Mouse (Mus musculus) left cerebral cortex, postnatal 4 days (tissue): ENCODE data around the gene Stoml2. TPM values are rescaled to one million over a fixed set of nuclear protein-coding genes. Genes with fewer than 3 reads are reported as not detected.

Source experiments
- DNase-seq: peaks from one replicate; pipeline ENCODE4 v3.0.0-alpha.2; 2022
- intact Hi-C: fragments of 180-260 bp; cut with DNase I; formaldehyde crosslinking; loops from one replicate; pipeline ENCODE4 v1.15.1; 2025
- total RNA-seq, 2 experiments: library from RNA; stranded (reverse); gene quantifications; 2 replicates each; pipeline ENCODE4 v1.2.3; 2021

The Stoml2 gene
- total RNA-seq, 2 experiments from 2014 or later: 90.3 to 94.9 TPM

GRCm38 (mm10) chr4:43038567-43039495 lies 7.3 kb upstream of the Stoml2 start:
- peak; percentile 71 for DNase-seq
- intact Hi-C loops: no loop called here

- no peak for DNase-seq
- intact Hi-C loops: no loop called here
Measured at GRCm38 (mm10) chr4:43037860-43038566, 6.5 kb upstream of the Stoml2 start.

- intact Hi-C loops: no loop called here
- DNase-seq: no peak
Measured at GRCm38 (mm10) chr4:43036356-43036755, 4.8 kb upstream of the Stoml2 start.

DNA sequence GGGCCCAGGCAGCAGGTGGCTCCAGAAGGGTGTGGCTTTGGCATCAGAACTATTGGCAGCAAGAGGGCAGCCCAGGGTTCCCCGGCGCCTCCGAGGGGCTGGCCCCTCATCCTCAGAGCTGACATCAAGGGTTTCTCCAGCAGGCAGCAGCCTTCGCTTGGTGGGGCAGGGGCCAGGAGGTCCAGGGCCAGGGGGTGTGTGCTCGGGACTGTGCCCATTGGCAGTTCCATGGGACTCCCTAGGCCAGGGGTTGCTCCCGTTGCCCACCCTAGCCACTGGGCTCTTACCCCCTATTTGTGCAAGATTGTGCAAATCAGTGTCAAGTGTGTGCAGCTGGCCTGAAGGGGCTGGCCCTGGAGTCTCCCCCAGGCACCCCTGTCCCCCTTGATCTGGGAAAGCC lies 4.3 kb upstream of the Stoml2 start:
- intact Hi-C loops: no loop called here
- no peak for DNase-seq

DNA sequence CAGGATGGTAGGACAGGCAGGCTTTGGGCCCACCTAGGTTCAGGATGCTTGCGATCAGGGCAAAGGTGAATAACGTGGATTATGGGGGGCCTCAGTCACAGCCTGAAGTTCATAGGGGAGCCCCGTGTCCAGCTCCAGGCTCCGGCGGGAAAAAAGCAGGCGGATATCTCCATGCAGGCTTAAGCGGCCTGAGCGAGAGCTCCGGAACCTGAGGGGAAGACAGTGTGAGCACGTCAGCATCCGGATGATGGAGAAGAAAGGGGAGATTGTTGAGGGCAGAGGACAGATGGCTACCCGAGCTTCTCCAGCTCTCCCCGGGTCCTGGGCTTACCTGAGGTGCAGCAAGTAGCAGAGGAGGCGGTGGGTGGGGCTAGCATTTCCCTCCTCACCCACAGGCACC lies 2.0 kb upstream of the Stoml2 start:
- no peak for DNase-seq
- intact Hi-C loops: no loop called here

- intact Hi-C loops: no loop called here
- DNase-seq: no peak
Measured at GRCm38 (mm10) chr4:43032501-43032900, 991 bp upstream of the Stoml2 start.

GRCm38 (mm10) chr4:43030780-43031230 lies 705 bp downstream of the Stoml2 start:
- intact Hi-C loops: no loop called here
- DNase-seq: no peak

DNA sequence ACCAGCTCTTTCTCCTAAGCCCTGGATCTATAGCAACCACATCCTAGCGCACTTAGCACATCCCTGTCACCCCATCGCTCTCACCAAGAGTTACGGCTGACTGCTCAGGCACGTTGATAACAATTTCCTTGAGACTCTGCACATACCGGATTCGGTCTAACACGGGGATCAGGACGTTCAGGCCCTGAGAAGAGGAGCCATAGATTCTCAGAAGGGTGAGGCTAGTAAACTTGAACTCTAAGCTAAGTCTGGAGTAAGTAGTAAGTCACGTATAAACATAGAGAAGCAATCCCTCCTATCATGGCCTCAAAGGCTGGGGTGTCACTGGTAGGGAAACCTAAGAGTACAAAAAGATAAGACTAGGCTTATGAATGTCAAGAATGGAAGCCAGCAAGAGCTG lies 1.2 kb downstream of the Stoml2 start:
- intact Hi-C loops: no loop called here
- DNase-seq: no peak

GRCm38 (mm10) chr4:43029749-43030148 lies 1.8 kb downstream of the Stoml2 start:
- DNase-seq: no peak
- intact Hi-C loops: no loop called here

GRCm38 (mm10) chr4:43029121-43029520 lies 2.4 kb downstream of the Stoml2 start:
- intact Hi-C loops: no loop called here
- no peak for DNase-seq

GRCm38 (mm10) chr4:43025084-43025960 lies 6.2 kb downstream of the Stoml2 start, which contains the start of gene Pigo:
Gene Pigo, minus strand, starts transcription at chr4:43025819.
- peak; percentile 97 for DNase-seq
- intact Hi-C loops: no loop called here

GRCm38 (mm10) chr4:43024673-43025072 lies 6.8 kb downstream of the Stoml2 start:
- intact Hi-C loops: no loop called here
- DNase-seq: no peak

DNA sequence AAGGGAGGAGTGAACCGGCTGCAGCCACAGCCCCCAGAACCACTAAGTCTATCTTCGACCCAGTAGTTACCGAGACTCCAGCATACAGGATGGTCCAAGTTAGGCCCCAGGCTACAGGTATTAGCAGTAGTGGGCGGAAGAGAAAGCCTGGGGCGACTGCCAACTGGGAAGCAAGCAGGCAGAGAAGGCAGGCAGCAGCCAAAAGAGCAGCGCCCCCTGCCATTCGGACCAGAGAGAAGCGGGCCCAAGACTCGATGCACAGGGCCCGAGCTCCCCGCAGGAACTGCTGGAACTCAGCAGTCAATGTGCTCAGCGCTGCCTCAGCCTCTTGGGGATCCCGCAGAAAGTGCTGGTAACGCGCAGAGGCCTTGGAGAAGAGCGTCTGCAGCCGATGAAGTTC lies 10.2 kb downstream of the Stoml2 start:
- DNase-seq: no peak
- intact Hi-C loops: no loop called here

- no peak for DNase-seq
- intact Hi-C loops: no loop called here
Measured at GRCm38 (mm10) chr4:43020876-43021275, 10.6 kb downstream of the Stoml2 start.

- DNase-seq: no peak
- intact Hi-C loops: no loop called here
Measured at GRCm38 (mm10) chr4:43019641-43020465, 11.7 kb downstream of the Stoml2 start.

DNA sequence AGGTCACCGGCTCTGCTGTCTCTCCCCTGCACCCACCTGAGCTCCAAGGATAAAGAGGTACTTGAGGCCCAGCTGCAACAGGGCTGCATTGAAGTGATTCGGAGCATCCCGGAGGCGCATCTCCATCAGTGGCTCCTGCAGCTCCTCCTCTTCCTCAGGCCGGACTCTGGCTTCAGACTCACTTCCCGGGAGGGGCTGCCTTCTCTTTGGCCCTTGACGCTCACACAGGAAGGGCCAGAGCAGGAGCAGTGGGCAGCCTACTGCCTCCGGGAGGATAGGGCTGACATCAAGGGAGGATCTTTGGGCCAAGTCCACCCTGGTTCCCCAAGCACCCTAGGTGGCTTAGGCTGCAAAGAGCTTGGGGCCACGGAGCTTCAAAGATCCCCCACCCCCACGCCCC lies 12.3 kb downstream of the Stoml2 start:
- no peak for DNase-seq
- intact Hi-C loops: no loop called here

DNA sequence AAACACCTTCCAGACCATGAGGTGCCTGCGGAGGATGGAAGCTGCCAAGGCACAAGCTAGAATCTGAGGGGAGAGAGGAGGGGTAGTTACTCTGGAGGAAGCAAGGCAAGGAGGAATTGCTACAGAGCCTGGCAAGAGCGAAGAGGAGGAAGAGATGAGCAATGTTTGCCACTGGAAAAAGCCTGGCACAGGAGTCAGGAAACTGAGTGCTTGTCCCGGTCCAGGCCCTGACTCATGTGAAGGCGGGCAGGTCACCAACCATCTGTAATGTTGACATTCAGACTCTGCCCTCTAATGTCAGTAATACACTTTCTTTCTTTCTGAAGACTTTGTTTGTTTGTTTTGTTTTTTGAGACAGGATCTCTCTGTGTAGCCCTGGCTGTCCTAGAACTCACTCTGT lies 13.4 kb downstream of the Stoml2 start:
- DNase-seq: no peak
- intact Hi-C loops: no loop called here

GRCm38 (mm10) chr4:43012091-43012490 lies 19.4 kb downstream of the Stoml2 start:
- DNase-seq: no peak
- intact Hi-C loops: no loop called here

DNA sequence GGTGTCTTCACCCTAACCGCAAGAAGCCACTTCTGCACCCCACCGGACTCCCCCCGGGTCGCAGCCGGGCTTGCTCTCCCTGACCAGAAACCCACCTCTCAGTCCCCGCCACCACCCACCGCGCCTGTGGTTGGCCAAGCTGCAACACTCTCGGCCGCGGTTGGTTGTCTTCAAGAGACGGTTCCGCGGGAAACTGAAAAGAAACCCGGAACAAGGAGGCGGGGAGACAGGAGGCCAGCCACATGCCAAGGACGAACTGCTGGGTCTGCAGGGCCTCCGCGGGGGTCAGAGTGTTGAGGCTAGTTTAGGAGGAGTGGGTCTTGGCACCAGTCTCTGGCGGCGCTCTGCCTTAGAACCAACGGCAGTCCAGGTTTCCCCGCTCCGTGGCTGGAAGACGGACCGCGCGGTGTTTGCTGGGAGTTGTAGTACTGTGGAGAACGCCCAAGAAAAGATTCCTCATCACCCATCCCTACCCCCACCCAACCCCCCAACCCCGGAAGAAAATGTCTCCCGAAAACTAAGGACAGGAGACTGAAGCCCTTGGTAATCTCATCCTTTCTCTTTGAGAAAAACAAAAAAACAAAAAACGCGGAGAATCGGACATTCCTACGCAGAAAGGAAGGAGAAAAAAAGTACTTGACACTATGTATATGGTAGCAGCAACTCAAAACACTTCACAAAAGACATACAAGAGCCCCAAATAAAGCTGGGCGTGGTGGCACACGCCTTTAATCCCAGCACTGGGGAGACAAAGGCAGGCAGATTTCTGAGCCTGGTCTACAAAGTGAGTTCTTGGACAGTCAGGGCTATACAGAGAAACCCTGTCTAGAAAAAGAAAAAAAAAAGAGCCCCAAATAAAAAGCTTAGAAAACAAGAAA lies 21.1 kb downstream of the Stoml2 start, which contains the start of gene Fancg:
Fancg (minus strand) TSS at position 346 of the 878 bp plus-strand sequence.
- intact Hi-C loops: no loop called here
- DNase-seq: peak; percentile 88
